Mouse (Mus musculus) liver, embryonic 14.5 days (tissue): ENCODE measurements around the gene Sgf29. TPM values are rescaled to one million over a fixed set of nuclear protein-coding genes. Genes with fewer than 3 reads are reported as not detected.

Experiments
- ATAC-seq: fragments of 200-750 bp; cut with Nextera tagmentation; 2 replicates; pipeline ENCODE4 v1.8.0; 2017; ENCODE audit warnings: moderate number of reproducible peaks, mild to moderate bottlenecking, moderate library complexity; ENCODE audit not compliant: insufficient read depth
- DNase-seq, 3 experiments: peaks; one replicate each; pipeline ENCODE4 v3.0.0-alpha.2; 2012 to 2013; ENCODE audit warnings: low read depth in 3 of 3, low spot score in 3 of 3
- H3K27ac ChIP-seq: fragments of 300-500 bp; sonication (generic); 2 replicates; pipeline ENCODE4 v1.5.1; 2014; ENCODE audit warnings: moderate library complexity, mild to moderate bottlenecking, control low read depth, inconsistent platforms
- H3K27me3 ChIP-seq: fragments of 300-500 bp; sonication (generic); 2 replicates; pipeline ENCODE4 v1.6.1; 2014; ENCODE audit warnings: mild to moderate bottlenecking, low read length, moderate library complexity; ENCODE audit not compliant: control insufficient read depth, insufficient read depth
- H3K36me3 ChIP-seq: fragments of 300-500 bp; sonication (generic); replicated peaks from 2 replicates; pipeline ENCODE4 v1.6.1; 2014; ENCODE audit warnings: low read depth; ENCODE audit not compliant: control insufficient read depth, insufficient read depth
- H3K4me1 ChIP-seq, 2 experiments: fragments of 200-500 bp in 1 of 2; fragments of 300-500 bp in 1 of 2; sonication (generic) in 1 of 2; replicated peaks; 2 replicates each; pipeline ENCODE4 v1.6.1; 2012 to 2014; ENCODE audit warnings: antibody characterized with exemption in 1 of 2, inconsistent platforms in 1 of 2, low read length in 1 of 2; ENCODE audit not compliant: control insufficient read depth in 2 of 2, insufficient read depth in 2 of 2
- H3K4me2 ChIP-seq: fragments of 300-500 bp; sonication (generic); 2 replicates; pipeline ENCODE4 v1.6.1; 2014; ENCODE audit warnings: low read depth, mild to moderate bottlenecking, control low read depth, moderate library complexity
- H3K4me3 ChIP-seq, 2 experiments: fragments of 200-500 bp in 1 of 2; fragments of 300-500 bp in 1 of 2; sonication (generic) in 1 of 2; 2 replicates each; pipeline ENCODE4 v1.5.1; 2012 to 2014; ENCODE audit warnings: low read depth in 2 of 2, low read length in 2 of 2, mild to moderate bottlenecking in 2 of 2, control low read depth in 1 of 2, inconsistent platforms in 1 of 2, moderate library complexity in 1 of 2; ENCODE audit not compliant: insufficient read depth in 1 of 2
- H3K9ac ChIP-seq: fragments of 300-500 bp; sonication (generic); replicated peaks from 2 replicates; pipeline ENCODE4 v1.6.1; 2014; ENCODE audit warnings: mild to moderate bottlenecking, control low read depth, moderate library complexity
- H3K9me3 ChIP-seq: fragments of 300-500 bp; sonication (generic); 2 replicates; pipeline ENCODE4 v1.6.1; 2016; ENCODE audit warnings: low read length, mixed read lengths; ENCODE audit not compliant: control insufficient read depth
- CTCF ChIP-seq: IDR thresholded peaks from 2 replicates; pipeline ENCODE4 v1.5.1; 2016; ENCODE audit warnings: antibody characterized with exemption, low read depth, control low read depth
- EP300 ChIP-seq: IDR thresholded peaks from 2 replicates; pipeline ENCODE4 v1.6.1; 2016; ENCODE audit warnings: antibody characterized with exemption, low read depth
- WGBS: fragments of 180-500 bp; shearing (Covaris S2); extraction: QIAGEN DNeasy Blood & Tissue Kit; methylation state at CpG from one replicate; pipeline ENCODE4 v1.1.7; 2014; ENCODE audit not compliant: insufficient replicate concordance; 5-methylcytosine and 5-hydroxymethylcytosine counted together
- polyA plus RNA-seq, 2 experiments: library from polyadenylated mRNA; depleted of rRNA in 1 of 2; stranded (reverse) in 1 of 2; unstranded in 1 of 2; fragments of >200 nt; fragmentation: Nextera tagmentation in 1 of 2; extraction: Ambion mirVana in 1 of 2; gene quantifications; 2 replicates each; pipeline versions ENCODE4 v1.2.1 to v1.2.3; 2012 to 2014

Sgf29 gene
- polyA plus RNA-seq, 2 experiments: 23.6 to 24.7 TPM

- Histone ChIP-seq H3K9ac (no peak overlapping the region), H3K9me3 (no peaks in the 10 kb centered on the region), H3K27ac (no peak overlapping the region), H3K27me3 (peaks cover 3% of the 10 kb centered on the region), H3K4me2 (no peak overlapping the region), H3K4me3 (no peak overlapping the region), H3K36me3 (no peaks in the 10 kb centered on the region), H3K4me1 (0 out of 4 replicates have a peak, but pooled peaks cover 0 to 2% of the 10 kb centered on the region in 2 experiments)
- TF ChIP-seq CTCF (no peak), EP300 (no peak)
- WGBS: 69% methylated on average over 10 of the region's 10 CpGs
- ATAC-seq: no peak
- DNase-seq: no peak
These were observed 59.3 kb downstream of the Sgf29 start for GRCm38 (mm10) chr7:126708175-126708952.

GRCm38 (mm10) chr7:126710266-126710665 is 61.2 kb downstream of the Sgf29 start:
- Histone ChIP-seq H3K9ac (no peak overlapping the region), H3K9me3 (no peaks in the 10 kb centered on the region), H3K27me3 (no peaks in the 10 kb centered on the region), H3K36me3 (no peaks in the 10 kb centered on the region), H3K4me2 (no peak overlapping the region), H3K4me3 (no peak overlapping the region), H3K4me1 (0 out of 4 replicates have a peak, but pooled peaks cover 0 to 2% of the 10 kb centered on the region in 2 experiments), H3K27ac (no peak overlapping the region)
- no peak for DNase-seq
- no peak for ATAC-seq
- WGBS: 29% methylated on average over 4 of the region's 4 CpGs
- no peak for TF ChIP-seq EP300
- TF ChIP-seq CTCF: no peak

DNA sequence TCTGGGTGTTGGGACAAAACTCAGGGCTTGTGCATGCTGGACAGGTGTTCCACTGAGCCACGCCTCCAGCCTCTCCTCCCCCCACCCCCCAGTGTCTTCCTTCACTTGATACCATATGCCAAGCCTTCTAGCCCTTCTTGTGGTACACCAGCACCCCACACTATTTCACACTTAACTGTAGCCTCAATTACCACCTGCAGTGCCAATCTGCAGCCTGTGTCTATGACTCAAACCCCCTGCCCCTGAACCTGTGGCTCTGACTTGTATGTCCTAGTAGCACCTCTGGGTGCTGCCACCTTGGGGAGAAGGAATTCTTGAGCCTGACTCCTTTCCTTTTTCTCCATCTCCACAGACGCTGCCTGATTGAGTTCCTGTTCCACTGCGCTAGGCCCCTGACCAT is 62.8 kb downstream of the Sgf29 start:
- Histone ChIP-seq H3K27me3 (no peaks in the 10 kb centered on the region), H3K36me3 (no peaks in the 10 kb centered on the region), H3K4me3 (no peak overlapping the region), H3K27ac (no peak overlapping the region), H3K4me2 (no peak overlapping the region), H3K4me1 (0 out of 4 replicates have a peak, but pooled peaks cover 0 to 2% of the 10 kb centered on the region in 2 experiments), H3K9me3 (no peaks in the 10 kb centered on the region), H3K9ac (no peak overlapping the region)
- no peak for ATAC-seq
- 53% methylated on average over 3 of the region's 3 CpGs for WGBS
- DNase-seq: no peak
- no peak for TF ChIP-seq CTCF
- no peak for TF ChIP-seq EP300

GRCm38 (mm10) chr7:126715679-126716078 is 66.6 kb downstream of the Sgf29 start:
- 65% methylated on average over 4 of the region's 4 CpGs for WGBS
- Histone ChIP-seq H3K27me3 (no peaks in the 10 kb centered on the region), H3K4me1 (no peaks in the 10 kb centered on the region), H3K9ac (no peak overlapping the region), H3K4me3 (no peak overlapping the region), H3K9me3 (no peaks in the 10 kb centered on the region), H3K27ac (no peak overlapping the region), H3K4me2 (no peak overlapping the region), H3K36me3 (no peaks in the 10 kb centered on the region)
- TF ChIP-seq EP300: no peak
- no peak for DNase-seq
- ATAC-seq: no peak

DNA sequence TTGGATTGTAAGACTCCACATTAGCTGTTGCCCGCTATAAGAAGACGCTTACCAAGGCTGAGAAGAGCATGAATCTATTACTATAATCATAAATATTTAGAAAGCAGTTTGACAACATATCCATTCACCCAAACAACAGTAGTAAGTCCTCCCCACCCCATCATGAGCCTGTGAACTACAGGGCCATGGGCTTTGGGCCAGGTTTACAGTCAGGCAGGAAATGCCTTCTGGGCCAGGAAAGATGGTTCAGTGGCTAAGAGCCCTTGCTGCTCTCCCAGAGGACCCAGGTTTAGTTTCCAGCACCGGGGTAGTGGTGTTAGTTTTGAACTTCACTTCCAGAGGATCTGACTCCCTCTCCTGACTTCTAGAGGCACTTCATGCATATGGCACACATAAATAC is 68.5 kb downstream of the Sgf29 start:
- H3K9me3 ChIP-seq: no peaks in the 10 kb centered on the region
- H3K36me3 ChIP-seq: no peaks in the 10 kb centered on the region
- no peak overlapping the region for H3K27ac ChIP-seq
- DNase-seq: no peak
- no peaks in the 10 kb centered on the region for H3K4me1 ChIP-seq
- H3K27me3 ChIP-seq: no peaks in the 10 kb centered on the region
- H3K4me2 ChIP-seq: no peak overlapping the region
- 72% methylated on average over 3 of the region's 3 CpGs for WGBS
- TF ChIP-seq EP300: no peak
- TF ChIP-seq CTCF: no peak
- H3K4me3 ChIP-seq: no peak overlapping the region
- no peak for ATAC-seq
- no peak overlapping the region for H3K9ac ChIP-seq
